Mouse (Mus musculus) olfactory bulb, adult 2 months (tissue): ENCODE data around the gene Fhl1.

Experiments
- CTCF ChIP-seq: fragments of 200-500 bp; IDR thresholded peaks from 2 replicates; pipeline ENCODE4 v1.5.1; 2012; ENCODE audit warnings: low read depth, mild to moderate bottlenecking, low read length, moderate library complexity; ENCODE audit not compliant: insufficient read depth
- POLR2A ChIP-seq: fragments of 200-500 bp; IDR thresholded peaks from 2 replicates; pipeline ENCODE4 v1.6.1; 2012; ENCODE audit warnings: mild to moderate bottlenecking, low read depth, low read length, moderate library complexity; ENCODE audit not compliant: insufficient read depth

DNA sequence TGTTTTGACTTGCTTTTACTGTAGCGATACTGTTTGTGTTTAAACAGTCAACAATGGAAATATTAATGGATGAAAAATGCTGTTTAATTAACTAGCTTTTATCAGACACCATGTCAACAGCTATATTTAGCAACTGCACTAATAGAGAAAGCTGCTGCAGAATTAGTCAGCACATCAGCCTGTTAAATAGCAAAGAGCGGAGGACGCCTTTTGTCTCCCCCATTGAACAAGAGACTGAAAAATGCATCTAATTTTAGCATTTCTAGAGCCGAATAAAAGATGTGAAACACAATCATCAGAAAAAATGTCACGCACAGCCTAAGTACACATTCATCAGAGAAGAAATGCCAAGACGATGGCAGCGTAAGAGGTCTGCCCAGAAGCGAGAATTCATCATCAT, 9.0 kb upstream of the Fhl1 start:
- TF ChIP-seq CTCF (no peak), POLR2A (no peak)
